23 mouse cellular contexts compared by ENCODE assay signal in genomic region chr10:88776206-88776605, GRCm38 (mm10). TPM values are rescaled to one million over a fixed set of nuclear protein-coding genes. Genes with fewer than 3 reads are reported as not detected.
A peak's percentile ranks its signal among the peaks of the same experiment; 100 is the strongest.
DNase-seq lines count a peak whose midpoint lies in the region; ATAC-seq lines count a peak whose summit lies in the region.
"Had no signal": no experiment of that assay in that cellular context is flagged by ENCODE, and none has a peak within 500 bp of the region (broad histone marks: within the 10 kb centered on the region; RNA-seq: fewer than 3 reads in every experiment).

No protein-coding gene starts in this region.

- peak; percentile 94 for ATAC-seq in frontal cortex, adult (ENCODE audit: low TSS enrichment)
- ATAC-seq: activated CD4-positive, CD25-positive, alpha-beta regulatory T cell, adult 4 months; forebrain, postnatal 0 days; hindbrain, postnatal 0 days; intestine, embryonic 15.5 days; midbrain, embryonic 16.5 days had no signal

- intact Hi-C loops in left cerebral cortex, postnatal 10 days (cut with DNase I): no loop called here

- DNase-seq in frontal cortex, postnatal 25 days (ENCODE audit: low spot score in 2 of 2): no peak
- DNase-seq in left cerebral cortex, adult 18-20 months (ENCODE audit: low spot score in 2 of 2): peak; percentile 31 to 74
- no peak for DNase-seq in left cerebral cortex, postnatal 10 days (ENCODE audit: extremely low spot score in 1 of 2, low spot score in 2 of 2)
- peak; percentile 71 for DNase-seq in brain, adult 2 months (ENCODE audit: low read depth, low spot score)
- DNase-seq in right cerebral cortex, postnatal 36 days (ENCODE audit: low spot score in 2 of 2): peak; percentile 9 to 73
- DNase-seq in thymus, postnatal 4 days: no peak
- DNase-seq: adrenal gland, adult 2 months; adrenal gland, postnatal 36 days; cerebellum, adult 2 months; cerebellum, postnatal 14 days; forebrain, postnatal 0 days; gastrocnemius, postnatal 10 days; heart, postnatal 36 days; kidney, adult 2 months; kidney, postnatal 36 days; liver; lung, embryonic 14.5 days; lung, postnatal 14 days had no signal

RNA-seq across cellular contexts. Expression of gene Arl1, which starts 45.5 kb away (rescaled TPM):
- total RNA-seq in left cerebral cortex, adult 18-20 months (2021): 100 to 1,000 TPM; 143 to 144 TPM
- total RNA-seq in left cerebral cortex, postnatal 10 days (2021): 100 to 1,000 TPM; 110 to 111 TPM

RNA-seq across cellular contexts. Expression of gene Utp20, which starts 50.4 kb away (rescaled TPM):
- total RNA-seq in left cerebral cortex, adult 18-20 months (2021): 10 to 100 TPM; 18.2 to 18.5 TPM
- total RNA-seq in left cerebral cortex, postnatal 10 days (2021): 10 to 100 TPM; 21.3 to 23.2 TPM

Comparison
In these comparisons a context has a peak if more than half of its experiments do, and no peak if none do; other contexts are left out.
1. DNase-seq: peak in left cerebral cortex, adult 18-20 months (2 of 2), brain, adult 2 months (single experiment) and right cerebral cortex, postnatal 36 days (2 of 2); none in frontal cortex, postnatal 25 days (0 of 2), left cerebral cortex, postnatal 10 days (0 of 2) and thymus, postnatal 4 days (single experiment).